Mouse (Mus musculus) megakaryocyte-erythroid progenitor cell, adult 5-6 weeks (primary cell): Measurements from ENCODE around the gene Hexim2. TPM values are rescaled to one million over a fixed set of nuclear protein-coding genes. Genes with fewer than 3 reads are reported as not detected.

Experiments
- total RNA-seq, 2 experiments: library from RNA; stranded (forward) in 1 of 2; stranded (reverse) in 1 of 2; fragments of 200-1000, 215-1000 nt in 1 of 2; fragments of >200 nt in 1 of 2; fragmentation: Nextera tagmentation in 1 of 2; gene quantifications; 2 replicates each; pipeline ENCODE4 v1.2.3; 2014 to 2017

The Hexim2 gene
- total RNA-seq, 2 experiments from 2014 or later: 4.1 to 7.8 TPM

Other genes starting within 250 kb of the Hexim2 start
- not detected in 2 replicates for gene Fam187a, start 247.3 kb upstream of the Hexim2 start, total RNA-seq (2014; fragmentation: Nextera tagmentation)
- not detected in 2 replicates for gene Fam187a, start 247.3 kb upstream of the Hexim2 start, total RNA-seq (2017)
- 0.40 and 1.1 TPM in 2 replicates for gene Gfap, start 231.5 kb upstream of the Hexim2 start, total RNA-seq (2014; fragmentation: Nextera tagmentation)
- 0.08 and 1.5 TPM in 2 replicates for gene Gfap, start 231.5 kb upstream of the Hexim2 start, total RNA-seq (2017)
- gene Kif18b, start 207.3 kb upstream of the Hexim2 start, total RNA-seq (2014; fragmentation: Nextera tagmentation): 26.7 and 29.3 TPM in 2 replicates
- 11.4 and 14.5 TPM in 2 replicates for gene Kif18b, start 207.3 kb upstream of the Hexim2 start, total RNA-seq (2017)
- gene C1ql1, start 185.7 kb upstream of the Hexim2 start, total RNA-seq (2014; fragmentation: Nextera tagmentation): not detected in 2 replicates
- not detected in 2 replicates for gene C1ql1, start 185.7 kb upstream of the Hexim2 start, total RNA-seq (2017)
- gene Nmt1, start 104.2 kb upstream of the Hexim2 start, total RNA-seq (2014; fragmentation: Nextera tagmentation): 33.2 and 36.9 TPM in 2 replicates
- 37.6 and 42.0 TPM in 2 replicates for gene Nmt1, start 104.2 kb upstream of the Hexim2 start, total RNA-seq (2017)
- gene Dcakd, start 104.1 kb upstream of the Hexim2 start, total RNA-seq (2014; fragmentation: Nextera tagmentation): 24.5 and 40.3 TPM in 2 replicates
- 4.0 and 9.3 TPM in 2 replicates for gene Dcakd, start 104.1 kb upstream of the Hexim2 start, total RNA-seq (2017)
- not detected in 2 replicates for gene Plcd3, start 30.8 kb upstream of the Hexim2 start, total RNA-seq (2014; fragmentation: Nextera tagmentation)
- not detected in 2 replicates for gene Plcd3, start 30.8 kb upstream of the Hexim2 start, total RNA-seq (2017)
- gene Acbd4, start 30.7 kb upstream of the Hexim2 start, total RNA-seq (2014; fragmentation: Nextera tagmentation): 6.8 and 15.5 TPM in 2 replicates
- gene Acbd4, start 30.7 kb upstream of the Hexim2 start, total RNA-seq (2017): 10.8 and 11.4 TPM in 2 replicates
- 10.5 and 15.5 TPM in 2 replicates for gene Hexim1, start 16.2 kb upstream of the Hexim2 start, total RNA-seq (2014; fragmentation: Nextera tagmentation)
- 22.8 and 32.0 TPM in 2 replicates for gene Hexim1, start 16.2 kb upstream of the Hexim2 start, total RNA-seq (2017)
- 32.2 and 35.9 TPM in 2 replicates for gene Fmnl1, start 38.7 kb downstream of the Hexim2 start, total RNA-seq (2014; fragmentation: Nextera tagmentation)
- 7.4 and 9.7 TPM in 2 replicates for gene Fmnl1, start 38.7 kb downstream of the Hexim2 start, total RNA-seq (2017)
- not detected in 2 replicates for gene 1700023F06Rik, start 76.1 kb downstream of the Hexim2 start, total RNA-seq (2014; fragmentation: Nextera tagmentation)
- gene 1700023F06Rik, start 76.1 kb downstream of the Hexim2 start, total RNA-seq (2017): not detected in 2 replicates
- not detected in 2 replicates for gene Spata32, start 86.0 kb downstream of the Hexim2 start, total RNA-seq (2014; fragmentation: Nextera tagmentation)
- not detected in 2 replicates for gene Spata32, start 86.0 kb downstream of the Hexim2 start, total RNA-seq (2017)
- 1.8 and 2.9 TPM in 2 replicates for gene Map3k14, start 135.0 kb downstream of the Hexim2 start, total RNA-seq (2014; fragmentation: Nextera tagmentation)
- 1.2 and 3.1 TPM in 2 replicates for gene Map3k14, start 135.0 kb downstream of the Hexim2 start, total RNA-seq (2017)
- gene Arhgap27, start 231.3 kb downstream of the Hexim2 start, total RNA-seq (2014; fragmentation: Nextera tagmentation): 1.4 and 3.3 TPM in 2 replicates
- gene Arhgap27, start 231.3 kb downstream of the Hexim2 start, total RNA-seq (2017): 2.1 and 11.1 TPM in 2 replicates